Mouse (Mus musculus) testis, adult 2 months (tissue): ENCODE data around the gene Ptprh. TPM values are rescaled to one million over a fixed set of nuclear protein-coding genes. Genes with fewer than 3 reads are reported as not detected.

Experiments
- H3K27ac ChIP-seq: fragments of 200-500 bp; 2 replicates; pipeline ENCODE4 v1.5.1; 2012; ENCODE audit warnings: low read depth, low read length; ENCODE audit not compliant: control insufficient read depth, insufficient read depth
- H3K27me3 ChIP-seq: fragments of 200-500 bp; 2 replicates; pipeline ENCODE4 v1.6.1; 2012; ENCODE audit warnings: mild to moderate bottlenecking, low read length, moderate library complexity; ENCODE audit not compliant: control insufficient read depth, insufficient read depth
- H3K36me3 ChIP-seq: fragments of 200-500 bp; 2 replicates; pipeline ENCODE4 v1.6.1; 2012; ENCODE audit warnings: mild to moderate bottlenecking, low read length; ENCODE audit not compliant: control insufficient read depth, insufficient read depth
- H3K4me1 ChIP-seq: fragments of 200-500 bp; 2 replicates; pipeline ENCODE4 v1.6.1; 2012; ENCODE audit warnings: low read length; ENCODE audit not compliant: control insufficient read depth, insufficient read depth
- H3K4me3 ChIP-seq: fragments of 200-500 bp; 2 replicates; pipeline ENCODE4 v1.5.1; 2012; ENCODE audit warnings: low read depth, mild to moderate bottlenecking, low read length, moderate library complexity, mixed read lengths; ENCODE audit not compliant: control insufficient read depth
- CTCF ChIP-seq: fragments of 200-500 bp; IDR thresholded peaks from 2 replicates; pipeline ENCODE4 v1.5.1; 2012; ENCODE audit warnings: low read depth, mild to moderate bottlenecking, inconsistent platforms, low read length, moderate library complexity; ENCODE audit not compliant: control insufficient read depth, insufficient read depth, insufficient replicate concordance
- POLR2A ChIP-seq: fragments of 200-500 bp; IDR thresholded peaks from 2 replicates; pipeline ENCODE4 v1.6.1; 2012; ENCODE audit warnings: low read depth, mild to moderate bottlenecking, inconsistent platforms, low read length, moderate library complexity; ENCODE audit not compliant: control insufficient read depth
- polyA plus RNA-seq: library from polyadenylated mRNA; depleted of rRNA; stranded (reverse); fragments of >200 nt; gene quantifications from 2 replicates; pipeline ENCODE4 v1.2.3, GENCODE M21; 2012; rRNA removed

The Ptprh gene
- polyA plus RNA-seq, result 1.8 and 2.9 TPM in 2 replicates

DNA sequence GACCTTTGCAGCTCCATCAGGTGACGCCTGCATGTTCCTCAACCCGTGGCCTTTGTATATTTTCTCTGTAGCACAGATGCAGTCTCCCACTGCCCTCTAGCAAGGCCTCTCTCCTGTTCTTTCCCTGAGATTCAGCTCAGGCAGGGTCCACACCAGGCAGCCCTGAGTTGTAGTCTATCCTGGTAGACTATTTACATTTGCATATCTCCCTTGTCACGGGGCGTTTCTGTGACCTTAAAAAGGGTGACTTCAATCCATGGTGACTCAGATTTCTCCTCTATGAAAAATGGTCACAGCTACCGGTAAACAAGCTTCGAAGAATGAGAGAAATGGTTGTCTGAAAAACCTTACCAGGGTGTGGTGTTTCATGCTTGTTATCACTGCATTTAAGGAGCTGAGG, at the start of gene Ptprh:
Gene Ptprh, minus strand, starts transcription at position 169 of the 400 bp plus-strand sequence.
- Histone ChIP-seq H3K4me1 (no peaks in the 10 kb centered on the region), H3K27ac (no peak within 1 kb of the TSS), H3K4me3 (no peak within 1 kb of the TSS), H3K36me3 (no peaks in the 10 kb centered on the region), H3K27me3 (no peaks in the 10 kb centered on the region)
- TF ChIP-seq POLR2A (no peak), CTCF (no peak)

DNA sequence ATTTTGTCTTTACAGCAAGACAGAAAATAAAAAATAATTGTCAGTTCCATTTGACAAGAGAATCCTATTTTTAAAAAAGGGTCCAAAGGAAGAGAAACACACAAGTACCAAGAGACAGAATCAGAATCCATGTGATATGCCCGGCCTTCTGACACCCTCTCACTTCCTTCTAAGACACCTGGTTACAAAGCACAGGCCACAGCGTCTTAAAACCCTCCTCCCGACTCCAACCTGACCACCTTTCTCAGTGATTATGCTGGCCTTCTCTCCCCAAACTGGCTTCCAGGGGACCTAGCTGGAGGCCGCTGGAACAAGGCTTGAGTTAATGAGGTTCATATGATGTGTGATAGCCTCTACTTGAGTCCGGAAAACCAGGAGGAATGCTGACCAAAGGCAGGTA, 49.5 kb upstream of the Ptprh start:
- no peaks in the 10 kb centered on the region for H3K36me3 ChIP-seq
- no peaks in the 10 kb centered on the region for H3K27me3 ChIP-seq
- TF ChIP-seq POLR2A (no peak), CTCF (no peak)

DNA sequence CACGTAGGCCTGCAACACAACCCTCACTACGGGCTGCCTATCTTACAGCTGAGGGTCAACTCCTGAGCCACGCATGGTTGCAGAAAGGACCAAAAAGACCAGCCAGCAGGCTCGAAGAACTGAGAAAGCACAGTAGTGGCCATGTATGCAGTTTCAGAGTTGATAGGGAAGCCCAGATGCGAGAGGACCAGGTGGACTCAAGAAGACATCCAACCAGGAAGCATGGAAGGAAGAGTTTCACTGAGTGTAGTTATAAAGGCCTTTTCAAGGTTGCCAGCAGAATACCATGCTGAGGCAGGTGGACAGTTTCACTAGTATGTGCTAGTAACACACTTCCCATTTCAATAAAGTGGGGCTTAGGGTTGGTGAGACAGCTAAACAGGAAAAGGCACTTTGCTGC, 48.9 kb upstream of the Ptprh start:
- TF ChIP-seq CTCF (no peak), POLR2A (no peak)
- Histone ChIP-seq H3K27me3 (no peaks in the 10 kb centered on the region), H3K4me1 (peaks cover 5% of the 10 kb centered on the region; the same call in 1 of the 2 replicates), H3K36me3 (no peaks in the 10 kb centered on the region), H3K4me3 (no peak overlapping the region), H3K27ac (no peak overlapping the region)

More for the DNA sequence above, 49.5 kb upstream of the Ptprh start:
- H3K4me1 ChIP-seq, result peaks cover 8% of the 10 kb centered on the region; the same call in 1 of the 2 replicates
- no peak overlapping the region for H3K4me3 ChIP-seq
- H3K27ac ChIP-seq, result no peak overlapping the region

DNA sequence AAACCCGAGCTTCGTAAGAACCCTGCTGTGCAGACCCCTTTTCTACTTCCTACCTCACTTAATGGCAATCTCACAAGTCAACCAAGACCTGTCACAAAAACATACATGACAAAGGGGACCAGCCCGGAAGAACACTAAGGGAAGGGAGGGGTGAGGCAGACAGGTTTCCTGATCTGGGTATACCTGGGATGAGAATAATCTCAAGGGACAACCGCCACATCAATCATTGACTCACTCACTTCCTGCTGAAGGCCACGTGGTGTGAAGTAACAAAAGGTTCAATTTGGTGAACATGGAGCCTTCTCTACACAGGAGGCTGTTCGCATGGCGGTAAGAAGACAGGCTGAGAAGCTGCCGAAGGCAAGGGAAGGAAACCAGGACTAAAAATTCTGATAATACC, 47.7 kb upstream of the Ptprh start:
- H3K4me1 ChIP-seq, result no peaks in the 10 kb centered on the region; the same call in 1 of the 2 replicates
- H3K4me3 ChIP-seq, result no peak overlapping the region
- H3K36me3 ChIP-seq, result no peaks in the 10 kb centered on the region
- no peak overlapping the region for H3K27ac ChIP-seq
- H3K27me3 ChIP-seq, result no peaks in the 10 kb centered on the region
- TF ChIP-seq CTCF (no peak), POLR2A (no peak)

DNA sequence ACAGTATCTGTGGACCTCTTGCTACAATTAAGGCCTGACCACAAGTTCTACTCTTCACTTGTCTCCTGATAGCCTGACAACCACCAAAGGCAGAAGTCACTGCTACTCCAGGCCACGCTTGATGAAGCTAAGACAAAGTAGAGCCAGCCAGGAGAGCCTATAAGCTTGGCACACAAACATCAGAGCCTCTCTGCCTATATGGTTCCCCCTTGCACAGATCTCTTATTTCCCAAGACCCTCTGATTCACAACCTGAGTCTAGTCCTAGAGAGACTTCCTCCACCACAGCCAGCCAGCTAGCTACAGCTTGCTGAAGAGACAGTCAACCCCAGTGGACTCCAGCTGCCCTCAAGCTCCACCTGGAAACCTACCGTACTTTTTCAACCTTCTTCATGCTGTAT, 44.2 kb upstream of the Ptprh start:
- Histone ChIP-seq H3K27ac (no peak overlapping the region), H3K4me3 (no peak overlapping the region), H3K36me3 (peaks cover 2% of the 10 kb centered on the region; the same call in 1 of the 2 replicates), H3K27me3 (no peaks in the 10 kb centered on the region), H3K4me1 (no peaks in the 10 kb centered on the region; the same call in 1 of the 2 replicates)
- no peak for TF ChIP-seq CTCF
- no peak for TF ChIP-seq POLR2A

DNA sequence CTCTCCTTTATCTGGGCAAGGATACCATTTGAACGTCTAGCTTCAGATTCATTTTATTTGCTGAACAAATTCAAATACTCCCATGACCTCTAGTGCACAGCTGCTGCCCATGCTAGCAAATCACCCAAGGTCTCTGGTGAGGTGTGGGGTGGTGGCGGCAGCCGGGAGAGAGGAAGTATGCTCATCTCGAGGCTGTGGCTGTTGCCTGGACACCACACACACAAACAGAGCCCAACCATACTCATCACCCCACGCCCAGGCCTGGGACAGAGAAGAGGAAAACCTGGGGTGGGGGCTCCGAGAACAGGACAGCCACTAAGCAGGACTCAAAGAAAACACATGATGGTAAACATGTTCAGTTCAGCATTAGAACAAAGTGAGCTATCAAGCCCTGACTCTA, 43.5 kb upstream of the Ptprh start:
- TF ChIP-seq POLR2A (no peak), CTCF (no peak)
- peaks cover 2% of the 10 kb centered on the region; the same call in 1 of the 2 replicates for H3K36me3 ChIP-seq
- no peak overlapping the region for H3K4me3 ChIP-seq
- H3K27me3 ChIP-seq, result no peaks in the 10 kb centered on the region
- H3K27ac ChIP-seq, result no peak overlapping the region
- no peaks in the 10 kb centered on the region; the same call in 1 of the 2 replicates for H3K4me1 ChIP-seq

DNA sequence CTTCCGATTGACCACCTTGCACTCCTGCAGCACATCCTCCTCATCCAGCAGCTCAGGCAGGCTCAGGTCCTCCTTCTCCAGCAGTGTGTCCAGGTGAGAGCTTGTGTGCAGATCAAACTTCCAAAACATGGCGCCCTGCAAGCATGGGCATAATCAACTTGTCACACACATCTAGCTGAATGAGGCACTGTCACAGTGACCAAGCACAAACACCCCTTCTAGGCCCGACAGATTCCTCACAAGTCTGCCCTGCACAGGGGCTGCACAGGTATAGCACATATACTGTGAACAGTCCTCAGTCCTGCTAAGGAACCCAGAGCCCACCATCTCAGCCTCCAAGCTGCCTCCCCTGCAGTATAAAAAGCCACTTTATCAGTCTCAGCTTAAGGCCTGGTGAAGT, 43.0 kb upstream of the Ptprh start:
- Histone ChIP-seq H3K27me3 (no peaks in the 10 kb centered on the region), H3K4me3 (no peak overlapping the region), H3K36me3 (peaks cover 2% of the 10 kb centered on the region; the same call in 1 of the 2 replicates), H3K27ac (no peak overlapping the region), H3K4me1 (no peaks in the 10 kb centered on the region; the same call in 1 of the 2 replicates)
- TF ChIP-seq CTCF (no peak), POLR2A (no peak)
